Mouse (Mus musculus): ENCODE results near the gene Dhcr7. TPM values are rescaled to one million over a fixed set of nuclear protein-coding genes. Genes with fewer than 3 reads are reported as not detected.

Gene Dhcr7
- polyA plus RNA-seq (2015; fragmentation: Nextera tagmentation; extraction: Ambion mirVana), result 30.0 and 41.7 TPM in 2 replicates

GRCm38 (mm10) chr7:143822375-143823265 is at the start of gene Dhcr7, which contains the start of gene Nadsyn1:
Dhcr7 (plus strand) TSS chr7:143823145.
Nadsyn1 (minus strand) TSS chr7:143822849.
- peak; percentile 98 for DNase-seq (ENCODE audit: low spot score)

GRCm38 (mm10) chr7:143776137-143776536 is 46.8 kb upstream of the Dhcr7 start:
- DNase-seq (ENCODE audit: low spot score), result no peak

GRCm38 (mm10) chr7:143777375-143777774 is 45.6 kb upstream of the Dhcr7 start:
- no peak for DNase-seq (ENCODE audit: low spot score)

- no peak for DNase-seq (ENCODE audit: low spot score)
These were observed 39.5 kb upstream of the Dhcr7 start for GRCm38 (mm10) chr7:143783378-143783995.

- DNase-seq (ENCODE audit: low spot score), result peak; percentile 56
These were observed 38.7 kb upstream of the Dhcr7 start, which contains the start of gene Mrgpre for GRCm38 (mm10) chr7:143783996-143784829. Mrgpre (minus strand) TSS chr7:143784500.

- no peak for DNase-seq (ENCODE audit: low spot score)
These were observed 30.5 kb upstream of the Dhcr7 start for GRCm38 (mm10) chr7:143792336-143792985.

- DNase-seq (ENCODE audit: low spot score), result peak; percentile 49
These were observed 29.8 kb upstream of the Dhcr7 start for GRCm38 (mm10) chr7:143793121-143793520.

GRCm38 (mm10) chr7:143798783-143799182 is 24.2 kb upstream of the Dhcr7 start:
- no peak for DNase-seq (ENCODE audit: low spot score)

GRCm38 (mm10) chr7:143800770-143801169 is 22.2 kb upstream of the Dhcr7 start:
- DNase-seq (ENCODE audit: low spot score), result no peak

GRCm38 (mm10) chr7:143801195-143802065 is 21.5 kb upstream of the Dhcr7 start:
- no peak for DNase-seq (ENCODE audit: low spot score)

GRCm38 (mm10) chr7:143805199-143805624 is 17.7 kb upstream of the Dhcr7 start:
- no peak for DNase-seq (ENCODE audit: low spot score)

GRCm38 (mm10) chr7:143808909-143809308 is 14.0 kb upstream of the Dhcr7 start:
- DNase-seq (ENCODE audit: low spot score), result peak; percentile 75

GRCm38 (mm10) chr7:143819201-143819600 is 3.7 kb upstream of the Dhcr7 start:
- DNase-seq (ENCODE audit: low spot score), result no peak

GRCm38 (mm10) chr7:143821241-143821640 is 1.7 kb upstream of the Dhcr7 start:
- DNase-seq (ENCODE audit: low spot score), result no peak

GRCm38 (mm10) chr7:143823266-143823605 is 291 bp downstream of the Dhcr7 start:
- DNase-seq (ENCODE audit: low spot score), result no peak

- no peak for DNase-seq (ENCODE audit: low spot score)
These were observed 4.0 kb downstream of the Dhcr7 start for GRCm38 (mm10) chr7:143826985-143827384.

GRCm38 (mm10) chr7:143829504-143830331 is 6.8 kb downstream of the Dhcr7 start:
- DNase-seq (ENCODE audit: low spot score), result peak; percentile 99

- DNase-seq (ENCODE audit: low spot score), result no peak
These were observed 7.5 kb downstream of the Dhcr7 start for GRCm38 (mm10) chr7:143830399-143830798.

GRCm38 (mm10) chr7:143832196-143832595 is 9.3 kb downstream of the Dhcr7 start:
- no peak for DNase-seq (ENCODE audit: low spot score)

All from thymus, postnatal 0 days (tissue).